Mouse (Mus musculus): ENCODE measurements around the gene Kcnip4. TPM values are rescaled to one million over a fixed set of nuclear protein-coding genes. Genes with fewer than 3 reads are reported as not detected.

Kcnip4 gene
- polyA plus RNA-seq, 1 experiment from 2014 or later: 21.2 TPM

DNA sequence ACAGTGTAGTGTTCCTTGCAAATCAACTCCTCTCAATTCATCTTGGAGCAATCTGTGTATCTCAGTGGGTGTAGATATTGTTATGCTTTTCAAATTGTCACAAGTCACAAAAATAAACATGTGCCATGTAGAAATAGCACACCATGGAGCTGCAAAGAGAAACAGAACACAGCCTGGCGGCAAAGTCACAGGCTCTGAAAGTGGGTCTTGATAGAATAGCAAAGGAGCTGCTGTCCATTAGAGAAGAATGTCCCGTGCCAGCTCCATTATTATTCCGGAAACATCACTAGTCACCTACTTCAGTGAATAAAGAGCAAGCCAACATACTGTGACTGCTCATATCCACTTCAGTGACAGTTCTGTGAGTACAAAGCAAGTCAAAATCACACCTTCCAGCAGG, 232.9 kb downstream of the Kcnip4 start:
- ATAC-seq (ENCODE audit: low FRiP score, low read depth): no peak
- H3K9ac ChIP-seq: no peak overlapping the region
- H3K4me1 ChIP-seq (replicated peaks): no peaks in the 10 kb centered on the region
- no peak overlapping the region for H3K27ac ChIP-seq (replicated peaks)
- WGBS: 72% methylated on average over 3 of the region's 3 CpGs
- H3K4me2 ChIP-seq: no peak overlapping the region
- H3K4me3 ChIP-seq: no peak overlapping the region
- no peaks in the 10 kb centered on the region for H3K27me3 ChIP-seq
- no peaks in the 10 kb centered on the region for H3K36me3 ChIP-seq
- no peaks in the 10 kb centered on the region for H3K9me3 ChIP-seq

DNA sequence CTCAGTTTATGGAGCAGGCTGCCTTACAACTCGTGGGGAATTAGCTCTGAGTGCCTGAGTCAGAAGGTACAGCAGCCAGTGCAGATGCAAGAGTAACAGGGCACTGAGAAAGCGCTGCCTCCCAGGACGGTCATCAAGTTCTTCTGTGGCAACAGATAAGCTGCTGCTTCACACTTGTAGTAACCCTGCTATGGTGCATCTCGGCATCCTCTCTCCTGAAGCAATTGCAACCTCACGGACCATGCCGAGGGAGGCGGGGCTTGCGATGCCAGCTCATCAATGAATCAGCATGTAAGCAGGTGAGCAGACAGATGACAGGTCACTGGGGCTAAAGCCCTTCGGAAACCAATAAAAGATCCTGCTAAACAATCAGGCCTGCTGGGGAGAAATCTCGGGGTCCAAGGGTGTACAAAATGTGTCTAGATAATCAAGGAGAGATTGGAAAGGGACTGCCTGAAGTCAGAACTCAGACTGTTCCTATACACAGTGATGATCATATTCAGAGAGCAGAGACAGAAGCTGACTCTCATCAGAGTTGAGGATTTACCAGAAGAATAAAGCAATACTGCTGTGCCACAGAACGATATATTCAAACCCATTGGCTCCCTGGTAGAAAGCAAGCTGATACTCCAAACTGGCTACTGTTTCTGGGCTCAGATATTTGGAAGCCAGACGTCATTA, 239.1 kb downstream of the Kcnip4 start:
- H3K27ac ChIP-seq (replicated peaks): no peak overlapping the region; the same call in 1 of the 2 replicates

DNA sequence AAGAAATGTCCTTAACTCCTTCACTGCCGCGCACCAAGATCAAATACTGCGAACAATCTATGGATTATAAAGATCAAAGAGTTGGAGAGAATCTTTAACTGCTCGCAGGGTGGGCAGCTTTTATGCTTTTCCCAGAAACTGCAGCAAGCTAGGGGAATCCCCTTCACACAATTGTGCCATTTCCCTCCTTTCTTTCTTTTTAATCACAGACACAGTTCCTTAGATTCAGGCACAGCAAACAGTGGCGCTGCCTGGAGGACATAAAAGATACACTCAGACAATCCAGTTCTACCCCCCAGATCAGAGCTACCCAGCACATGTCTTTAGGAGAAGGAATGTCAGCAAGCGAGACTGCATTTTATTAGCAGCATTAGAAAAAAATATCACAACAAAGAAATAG, 239.9 kb downstream of the Kcnip4 start:
- WGBS: 35% methylated on average over 6 of the region's 6 CpGs
- Histone ChIP-seq H3K4me1 (replicated peaks) (peaks cover 17% of the 10 kb centered on the region), H3K27ac (replicated peaks) (no peak overlapping the region; the same call in 1 of the 2 replicates), H3K4me2 (peak overlapping the region; percentile 62), H3K27me3 (no peaks in the 10 kb centered on the region), H3K4me3 (peak overlapping the region; percentile 32), H3K9ac (peak overlapping the region; percentile 16; the same call in 1 of the 2 replicates), H3K9me3 (no peaks in the 10 kb centered on the region), H3K36me3 (no peaks in the 10 kb centered on the region)
- peak; percentile 59; the same call in 1 of the 2 replicates for ATAC-seq (ENCODE audit: low FRiP score, low read depth)

More for the DNA sequence above, 239.1 kb downstream of the Kcnip4 start:
- 22% methylated on average over 12 of the region's 12 CpGs for WGBS
- no peak for ATAC-seq (ENCODE audit: low FRiP score, low read depth)
- H3K36me3 ChIP-seq: no peaks in the 10 kb centered on the region
- H3K9ac ChIP-seq: 0 out of 2 replicates have a peak overlapping the region, but pooled peaks have one; percentile 18
- peak overlapping the region; percentile 32 for H3K4me3 ChIP-seq
- H3K4me2 ChIP-seq: peak overlapping the region; percentile 62
- no peaks in the 10 kb centered on the region for H3K9me3 ChIP-seq
- H3K4me1 ChIP-seq (replicated peaks): peaks cover 17% of the 10 kb centered on the region
- no peaks in the 10 kb centered on the region for H3K27me3 ChIP-seq

DNA sequence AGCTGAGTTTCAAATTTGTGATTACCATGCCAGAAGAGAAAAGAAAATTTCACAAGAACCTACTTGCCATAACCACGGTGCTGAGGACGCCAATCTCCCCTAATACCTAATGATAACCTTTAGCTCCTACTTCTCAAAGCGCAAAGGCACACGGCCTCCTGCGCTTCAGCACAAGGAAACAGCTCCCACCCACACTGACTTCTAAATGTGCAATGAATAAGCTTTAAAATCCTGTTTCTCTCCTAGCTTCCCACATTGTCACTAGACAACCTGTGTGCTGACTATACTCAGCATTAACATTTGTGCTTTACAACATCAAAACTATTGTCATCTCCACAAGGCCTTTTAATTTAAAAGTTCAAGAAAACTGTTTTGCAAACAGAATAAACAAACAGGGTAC, 241.3 kb downstream of the Kcnip4 start:
- Histone ChIP-seq H3K27ac (replicated peaks) (no peak overlapping the region), H3K4me3 (no peak overlapping the region), H3K9me3 (no peaks in the 10 kb centered on the region), H3K36me3 (no peaks in the 10 kb centered on the region), H3K4me2 (no peak overlapping the region), H3K4me1 (replicated peaks) (peaks cover 17% of the 10 kb centered on the region), H3K9ac (no peak overlapping the region), H3K27me3 (no peaks in the 10 kb centered on the region)
- no peak for ATAC-seq (ENCODE audit: low FRiP score, low read depth)
- 73% methylated on average over 5 of the region's 5 CpGs for WGBS

DNA sequence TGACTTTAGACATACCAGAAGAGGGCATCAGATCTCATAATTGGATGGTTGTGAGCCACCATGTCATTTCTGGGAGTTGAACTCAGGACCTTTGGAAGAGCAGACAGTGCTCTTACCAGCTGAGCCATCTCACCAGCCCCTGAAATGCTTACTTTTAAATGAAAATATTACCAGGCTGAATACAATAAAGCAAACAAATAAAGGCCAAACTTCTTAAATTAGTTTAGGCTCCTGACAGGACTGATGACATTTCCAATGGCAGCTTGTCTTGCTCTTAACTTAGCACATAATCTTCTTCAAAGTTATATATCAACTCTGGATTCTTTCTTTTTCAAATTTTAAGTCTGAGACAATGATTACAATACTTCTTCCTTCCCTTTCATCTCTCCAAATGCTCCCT, 252.8 kb downstream of the Kcnip4 start:
- Histone ChIP-seq H3K4me2 (no peak overlapping the region), H3K9ac (no peak overlapping the region), H3K27me3 (no peaks in the 10 kb centered on the region), H3K36me3 (no peaks in the 10 kb centered on the region), H3K27ac (replicated peaks) (no peak overlapping the region), H3K4me3 (no peak overlapping the region), H3K4me1 (replicated peaks) (no peaks in the 10 kb centered on the region), H3K9me3 (no peaks in the 10 kb centered on the region)
- no peak for ATAC-seq (ENCODE audit: low FRiP score, low read depth)

DNA sequence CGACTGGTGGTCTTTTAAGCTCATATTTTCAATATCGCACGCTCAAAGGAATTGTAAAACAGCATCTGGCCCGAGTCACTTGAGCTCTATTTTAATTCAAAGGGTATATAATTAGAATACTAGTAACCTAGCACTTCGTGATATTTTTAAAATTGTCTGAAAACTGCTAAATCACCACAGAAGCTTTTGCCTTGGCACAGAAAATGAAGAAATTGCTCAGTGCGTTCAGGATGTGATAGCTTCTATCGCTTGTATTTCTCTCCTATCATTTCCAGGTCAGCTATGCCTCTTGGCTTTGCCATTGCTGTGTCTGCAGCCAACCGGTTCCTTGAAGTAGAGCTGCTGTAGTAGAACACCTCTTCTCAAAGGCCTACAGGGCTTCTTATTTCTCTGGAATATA, 255.9 kb downstream of the Kcnip4 start:
- H3K4me2 ChIP-seq: no peak overlapping the region
- H3K36me3 ChIP-seq: no peaks in the 10 kb centered on the region
- no peak overlapping the region for H3K4me3 ChIP-seq
- no peaks in the 10 kb centered on the region for H3K4me1 ChIP-seq (replicated peaks)
- WGBS: 90% methylated on average over 8 of the region's 8 CpGs
- no peak overlapping the region for H3K9ac ChIP-seq
- no peak overlapping the region for H3K27ac ChIP-seq (replicated peaks)
- H3K9me3 ChIP-seq: no peaks in the 10 kb centered on the region
- no peak for ATAC-seq (ENCODE audit: low FRiP score, low read depth)
- no peaks in the 10 kb centered on the region for H3K27me3 ChIP-seq

DNA sequence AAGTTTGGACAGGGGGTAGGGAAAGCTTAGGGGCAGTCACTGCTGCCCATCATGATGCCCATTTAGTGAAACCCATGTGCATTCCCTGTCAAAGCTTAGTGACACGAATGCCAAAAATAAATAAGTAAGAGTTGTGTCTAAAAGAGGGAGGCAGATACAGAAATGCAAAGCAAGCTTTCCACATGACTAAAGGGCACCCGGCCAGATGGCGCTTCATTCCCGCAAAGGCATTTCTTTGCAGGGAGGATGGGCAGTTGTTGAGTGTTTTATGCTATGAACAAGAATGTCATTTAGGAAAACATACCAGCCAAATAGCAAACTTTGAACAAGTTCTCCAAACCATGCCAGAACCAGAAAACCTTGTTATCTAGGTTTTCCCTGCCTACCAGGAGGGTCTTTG, 265.4 kb downstream of the Kcnip4 start:
- no peaks in the 10 kb centered on the region for H3K27me3 ChIP-seq
- H3K4me2 ChIP-seq: no peak overlapping the region
- no peak overlapping the region for H3K9ac ChIP-seq
- no peaks in the 10 kb centered on the region for H3K4me1 ChIP-seq (replicated peaks)
- H3K4me3 ChIP-seq: no peak overlapping the region
- no peaks in the 10 kb centered on the region for H3K9me3 ChIP-seq
- ATAC-seq (ENCODE audit: low FRiP score, low read depth): no peak
- 91% methylated on average over 4 of the region's 4 CpGs for WGBS
- H3K27ac ChIP-seq (replicated peaks): no peak overlapping the region
- no peaks in the 10 kb centered on the region for H3K36me3 ChIP-seq

DNA sequence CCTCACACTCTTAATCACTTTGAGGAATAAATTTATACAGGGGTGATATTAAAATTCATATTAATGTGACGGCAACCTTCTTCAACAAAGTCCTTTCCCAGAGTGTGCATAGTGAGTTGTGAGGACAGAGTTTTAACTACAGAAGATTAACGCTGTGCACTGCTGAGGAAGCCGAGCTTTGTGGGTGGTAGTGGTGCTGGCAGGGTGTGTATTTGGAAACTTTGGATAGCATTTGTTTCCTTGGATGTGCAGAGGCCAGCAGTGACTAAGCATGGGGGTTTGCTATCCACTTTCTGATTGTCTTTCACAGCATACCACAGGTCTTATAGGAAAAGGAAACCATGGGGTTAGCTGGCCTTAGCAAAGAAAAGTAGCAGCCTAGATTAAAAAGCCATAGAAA, 267.9 kb downstream of the Kcnip4 start:
- no peak for ATAC-seq (ENCODE audit: low FRiP score, low read depth)
- H3K4me3 ChIP-seq: no peak overlapping the region
- H3K27ac ChIP-seq (replicated peaks): no peak overlapping the region
- WGBS: 83% methylated on average over 3 of the region's 3 CpGs
- H3K27me3 ChIP-seq: no peaks in the 10 kb centered on the region
- no peaks in the 10 kb centered on the region for H3K9me3 ChIP-seq
- H3K4me1 ChIP-seq (replicated peaks): no peaks in the 10 kb centered on the region
- H3K9ac ChIP-seq: no peak overlapping the region
- H3K36me3 ChIP-seq: no peaks in the 10 kb centered on the region
- no peak overlapping the region for H3K4me2 ChIP-seq

DNA sequence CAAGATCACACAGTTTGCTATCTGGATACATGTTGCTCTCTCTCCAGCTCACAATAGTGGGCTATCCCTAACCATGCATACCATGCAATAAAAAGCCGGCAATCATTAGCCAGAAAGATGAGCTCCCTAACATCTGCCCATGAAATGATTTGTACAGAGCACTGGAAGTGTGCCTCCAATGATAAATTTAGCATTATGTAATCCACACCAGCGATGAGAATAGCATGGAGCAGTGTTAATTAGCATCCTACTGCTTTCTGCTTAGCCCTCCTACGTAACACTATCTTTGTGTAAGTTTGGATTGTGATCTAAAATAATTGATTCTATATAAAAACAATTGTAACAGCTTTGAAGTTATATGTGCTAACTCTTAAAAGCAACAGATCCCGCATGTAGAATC, 268.7 kb downstream of the Kcnip4 start:
- Histone ChIP-seq H3K9ac (no peak overlapping the region), H3K27me3 (no peaks in the 10 kb centered on the region), H3K27ac (replicated peaks) (no peak overlapping the region), H3K9me3 (no peaks in the 10 kb centered on the region), H3K4me1 (replicated peaks) (no peaks in the 10 kb centered on the region), H3K4me3 (no peak overlapping the region), H3K36me3 (no peaks in the 10 kb centered on the region), H3K4me2 (no peak overlapping the region)
- ATAC-seq (ENCODE audit: low FRiP score, low read depth): no peak
- WGBS: 78% methylated on average over 4 of the region's 4 CpGs

DNA sequence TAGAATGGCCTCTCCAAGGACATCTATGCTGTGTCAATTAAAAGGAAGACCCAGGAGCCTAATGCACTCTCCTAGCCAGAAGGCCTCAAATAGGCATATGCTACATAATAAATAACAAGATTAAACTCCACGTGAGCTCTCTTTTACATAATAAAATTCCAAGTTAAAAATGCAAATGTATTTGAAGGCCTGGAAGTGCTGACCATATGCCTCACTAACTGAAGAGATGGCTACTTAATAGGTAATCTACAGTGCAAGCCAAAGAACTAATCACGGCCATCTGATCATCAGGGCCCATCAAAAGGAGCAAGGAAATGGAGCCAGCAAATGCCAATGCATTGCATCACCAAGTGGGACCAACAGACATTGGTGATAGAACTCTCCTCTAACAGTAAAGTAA, 277.6 kb downstream of the Kcnip4 start:
- Histone ChIP-seq H3K9ac (no peak overlapping the region), H3K4me2 (no peak overlapping the region), H3K27ac (replicated peaks) (no peak overlapping the region), H3K4me3 (no peak overlapping the region), H3K27me3 (no peaks in the 10 kb centered on the region), H3K4me1 (replicated peaks) (no peaks in the 10 kb centered on the region), H3K9me3 (no peaks in the 10 kb centered on the region), H3K36me3 (no peaks in the 10 kb centered on the region)
- ATAC-seq (ENCODE audit: low FRiP score, low read depth): no peak
- 68% methylated on average over 2 of the region's 2 CpGs for WGBS

DNA sequence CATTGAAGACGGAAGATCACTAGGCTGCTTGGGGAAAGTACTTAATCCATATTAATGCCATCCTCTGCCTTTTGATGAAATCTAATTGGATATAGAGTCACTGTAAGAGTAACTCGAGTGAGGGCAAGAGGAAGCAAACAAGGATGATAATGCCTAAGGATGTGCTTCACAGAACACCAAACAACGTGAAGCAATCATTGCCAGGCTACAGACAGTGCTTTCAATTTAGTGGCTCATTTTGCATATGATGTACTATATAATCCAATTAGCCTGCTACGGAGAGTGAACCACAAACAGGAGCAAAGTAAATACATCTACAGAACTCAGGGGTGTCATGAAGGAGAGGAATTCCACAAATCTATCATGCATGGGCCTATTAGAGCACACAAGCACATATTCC, 280.3 kb downstream of the Kcnip4 start:
- H3K9ac ChIP-seq: no peak overlapping the region
- no peaks in the 10 kb centered on the region for H3K36me3 ChIP-seq
- H3K27ac ChIP-seq (replicated peaks): no peak overlapping the region
- H3K27me3 ChIP-seq: no peaks in the 10 kb centered on the region
- no peak overlapping the region for H3K4me2 ChIP-seq
- no peak overlapping the region for H3K4me3 ChIP-seq
- 60% methylated on average over 4 of the region's 4 CpGs for WGBS
- no peaks in the 10 kb centered on the region for H3K4me1 ChIP-seq (replicated peaks)
- ATAC-seq (ENCODE audit: low FRiP score, low read depth): no peak
- H3K9me3 ChIP-seq: no peaks in the 10 kb centered on the region

DNA sequence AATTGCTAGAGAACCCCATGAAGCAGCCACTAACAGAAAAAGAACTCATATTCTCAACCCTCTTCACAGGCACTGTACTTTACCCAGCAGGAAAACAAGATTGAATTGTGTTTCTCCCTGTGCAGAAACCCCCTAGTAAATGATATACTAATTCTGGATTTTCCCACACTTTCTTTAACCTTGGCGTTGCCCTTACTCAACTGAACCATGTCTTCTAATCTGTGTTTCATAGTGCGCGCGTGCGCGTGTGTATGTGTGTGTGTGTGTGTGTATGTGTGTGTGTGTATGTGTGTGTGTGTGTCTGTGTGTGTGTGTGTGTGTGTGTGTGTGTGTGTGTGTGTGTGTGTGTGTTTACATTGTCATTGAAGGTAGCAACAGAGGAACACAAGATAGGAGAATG, 283.0 kb downstream of the Kcnip4 start:
- H3K9ac ChIP-seq: no peak overlapping the region
- H3K4me1 ChIP-seq (replicated peaks): no peaks in the 10 kb centered on the region
- H3K27ac ChIP-seq (replicated peaks): no peak overlapping the region
- H3K4me3 ChIP-seq: no peak overlapping the region
- no peaks in the 10 kb centered on the region for H3K36me3 ChIP-seq
- H3K4me2 ChIP-seq: no peak overlapping the region
- no peaks in the 10 kb centered on the region for H3K9me3 ChIP-seq
- H3K27me3 ChIP-seq: no peaks in the 10 kb centered on the region
- no peak for ATAC-seq (ENCODE audit: low FRiP score, low read depth)
- WGBS: 97% methylated on average over 6 of the region's 6 CpGs

DNA sequence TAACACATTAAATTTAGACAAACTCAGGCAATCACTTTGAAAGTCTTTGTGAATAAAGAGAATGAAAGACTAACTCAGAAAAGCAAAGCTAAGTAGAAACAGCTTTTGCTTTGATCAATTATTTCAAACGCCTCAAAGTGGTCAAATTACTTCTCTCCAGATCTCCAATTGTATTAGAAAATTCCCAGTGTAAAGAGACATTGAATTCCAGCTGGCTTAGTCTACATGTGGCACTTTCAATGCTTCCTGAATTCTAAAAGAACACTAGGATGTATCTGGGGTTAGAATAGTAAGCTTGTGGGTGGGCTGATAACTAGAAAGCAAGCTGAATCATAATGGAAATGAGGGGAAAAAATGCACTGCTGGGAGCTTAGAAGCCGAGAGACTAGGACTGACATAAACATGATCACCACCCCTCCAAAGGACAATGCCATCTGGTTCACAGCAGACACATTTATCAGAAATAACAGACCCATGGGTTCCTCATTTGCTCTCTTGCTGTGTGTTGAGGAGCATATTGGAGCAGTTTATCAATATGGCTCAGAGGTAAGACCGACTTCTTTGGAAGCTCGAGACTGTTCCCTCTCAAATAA, 323.4 kb downstream of the Kcnip4 start:
- WGBS: 39% methylated on average over 4 of the region's 4 CpGs
- H3K36me3 ChIP-seq: no peaks in the 10 kb centered on the region

More for the DNA sequence above, 323.4 kb downstream of the Kcnip4 start:
- no peak overlapping the region for H3K4me2 ChIP-seq
- H3K4me1 ChIP-seq (replicated peaks): no peaks in the 10 kb centered on the region
- H3K27ac ChIP-seq (replicated peaks): no peak overlapping the region
- no peak overlapping the region for H3K4me3 ChIP-seq
- no peaks in the 10 kb centered on the region for H3K9me3 ChIP-seq
- ATAC-seq (ENCODE audit: low FRiP score, low read depth): no peak
- no peak overlapping the region for H3K9ac ChIP-seq
- H3K27me3 ChIP-seq: no peaks in the 10 kb centered on the region

Data from hindbrain, embryonic 15.5 days (tissue).